Mouse (Mus musculus) midbrain, embryonic 12.5 days (tissue): ENCODE data around the gene Kdelr1. TPM values are rescaled to one million over a fixed set of nuclear protein-coding genes. Genes with fewer than 3 reads are reported as not detected.

Source experiments
- ATAC-seq: fragments of 200-750 bp; cut with Nextera tagmentation; 2 replicates; pipeline ENCODE4 v1.8.0; 2017; ENCODE audit warnings: low read depth, moderate TSS enrichment, moderate library complexity; ENCODE audit not compliant: low FRiP score
- H3K27ac ChIP-seq: fragments of 300-500 bp; sonication (generic); replicated peaks from 2 replicates; pipeline ENCODE4 v1.5.1; 2016; ENCODE audit warnings: mild to moderate bottlenecking
- H3K27me3 ChIP-seq: fragments of 300-500 bp; sonication (generic); 2 replicates; pipeline ENCODE4 v1.6.1; 2016; ENCODE audit warnings: mild to moderate bottlenecking
- H3K36me3 ChIP-seq: fragments of 300-500 bp; sonication (generic); 2 replicates; pipeline ENCODE4 v1.6.1; 2016
- H3K4me1 ChIP-seq: fragments of 300-500 bp; sonication (generic); 2 replicates; pipeline ENCODE4 v1.6.1; 2016
- H3K4me2 ChIP-seq: fragments of 300-500 bp; sonication (generic); replicated peaks from 2 replicates; pipeline ENCODE4 v1.6.1; 2016; ENCODE audit warnings: mild to moderate bottlenecking, moderate library complexity
- H3K4me3 ChIP-seq: fragments of 300-500 bp; sonication (generic); 2 replicates; pipeline ENCODE4 v1.5.1; 2016; ENCODE audit warnings: mild to moderate bottlenecking
- H3K9ac ChIP-seq: fragments of 300-500 bp; sonication (generic); replicated peaks from 2 replicates; pipeline ENCODE4 v1.6.1; 2016; ENCODE audit warnings: mild to moderate bottlenecking, moderate library complexity
- H3K9me3 ChIP-seq: fragments of 300-500 bp; sonication (generic); 2 replicates; pipeline ENCODE4 v1.6.1; 2016; ENCODE audit warnings: mild to moderate bottlenecking
- WGBS: fragments of 180-500 bp; shearing (Covaris S2); methylation state at CpG from one replicate; pipeline ENCODE4 v1.1.7; 2016; 5-methylcytosine and 5-hydroxymethylcytosine counted together
- polyA plus RNA-seq: library from polyadenylated mRNA; unstranded; fragments of >200 nt; fragmentation: Nextera tagmentation; extraction: Ambion mirVana; gene quantifications from 2 replicates; pipeline ENCODE4 v1.2.1, GENCODE M21; 2016

Kdelr1 gene
- polyA plus RNA-seq = 40.6 and 54.6 TPM in 2 replicates

DNA sequence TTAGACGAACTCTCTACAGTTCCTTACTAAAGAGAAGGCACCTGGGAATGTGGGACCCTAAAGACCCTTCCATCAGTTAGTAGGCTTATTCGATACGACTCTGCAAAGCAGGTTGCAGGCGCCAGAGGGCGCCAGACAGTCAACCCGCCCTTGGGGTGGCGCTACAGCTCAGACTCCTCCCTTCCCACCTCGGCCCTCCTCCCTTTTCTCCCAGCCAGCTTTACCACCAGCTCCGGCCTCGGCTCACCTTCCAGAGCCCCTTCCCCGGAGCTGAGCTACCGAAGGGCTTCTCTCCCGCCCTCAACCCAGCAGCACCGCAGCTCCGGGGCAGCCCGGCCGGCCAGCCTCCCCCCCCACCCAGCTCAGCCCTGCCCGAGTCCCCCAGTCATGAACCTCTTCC is at the start of gene Kdelr1:
Gene Kdelr1, plus strand, starts transcription at position 149 of the 400 bp plus-strand sequence.
- peak; percentile 64 for ATAC-seq
- peak within 1 kb of the TSS; percentile 97 for H3K9ac ChIP-seq
- H3K9me3 ChIP-seq = no peaks in the 10 kb centered on the region
- H3K4me1 ChIP-seq = peaks cover 46% of the 10 kb centered on the region
- peak within 1 kb of the TSS; percentile 82 for H3K4me2 ChIP-seq
- WGBS = 1% methylated on average over 12 of the region's 18 CpGs
- peak within 1 kb of the TSS; percentile 70 for H3K4me3 ChIP-seq
- H3K27ac ChIP-seq = peak within 1 kb of the TSS; percentile 84
- peaks cover 34% of the 10 kb centered on the region for H3K36me3 ChIP-seq
- H3K27me3 ChIP-seq = peaks cover 46% of the 10 kb centered on the region

DNA sequence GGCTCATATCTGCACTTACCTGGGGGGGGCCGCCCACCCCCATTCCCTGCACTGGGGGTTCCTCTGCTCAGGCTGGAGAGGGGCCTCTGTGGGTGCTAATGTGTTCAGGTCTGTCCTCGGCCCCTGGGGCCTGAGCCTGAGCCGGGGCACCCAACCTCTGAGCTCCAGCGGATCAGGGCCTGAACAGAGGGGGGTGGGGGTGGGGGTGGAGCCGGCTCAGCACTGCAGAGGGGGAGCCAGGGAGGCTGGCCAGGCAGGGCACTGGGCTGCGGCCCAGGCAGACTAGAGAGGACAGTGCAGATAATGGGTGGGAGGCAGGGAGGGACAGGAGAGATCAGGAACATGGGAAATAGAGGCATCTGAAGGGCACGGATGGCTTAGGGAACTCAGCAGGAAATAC is 48.0 kb upstream of the Kdelr1 start, which contains the start of gene Kcnj14:
Gene Kcnj14, minus strand, starts transcription at position 185 of the 400 bp plus-strand sequence.
- 65% methylated on average over 6 of the region's 7 CpGs for WGBS
- Histone ChIP-seq H3K36me3 (peaks cover 62% of the 10 kb centered on the region), H3K4me1 (peaks cover 3% of the 10 kb centered on the region), H3K4me3 (no peak within 1 kb of the TSS), H3K9ac (0 out of 2 replicates have a peak within 1 kb of the TSS, but pooled peaks have one; percentile 24), H3K27ac (no peak within 1 kb of the TSS), H3K4me2 (no peak within 1 kb of the TSS), H3K27me3 (peaks cover 14% of the 10 kb centered on the region), H3K9me3 (no peaks in the 10 kb centered on the region)
- ATAC-seq = no peak

DNA sequence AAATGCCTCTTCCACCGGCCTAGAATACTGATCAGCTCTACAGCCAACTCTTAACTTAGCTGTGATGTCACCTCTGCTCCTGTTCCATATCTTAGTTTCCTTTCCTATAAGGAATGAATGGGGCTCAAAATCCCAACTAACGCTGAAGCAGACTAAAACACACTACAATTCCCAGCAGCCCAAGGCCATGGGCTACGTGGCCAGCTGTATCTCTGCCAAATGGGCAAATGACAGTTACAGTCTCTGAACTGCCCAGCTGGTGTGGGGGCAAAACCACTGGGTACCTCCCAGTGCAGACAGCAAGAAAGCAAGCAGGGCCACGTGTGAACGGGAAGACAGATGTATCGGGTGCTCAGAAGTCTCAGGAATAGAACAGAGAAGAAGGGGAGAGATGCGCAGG is 45.9 kb upstream of the Kdelr1 start:
- Histone ChIP-seq H3K27ac (no peak overlapping the region), H3K27me3 (peaks cover 6% of the 10 kb centered on the region), H3K36me3 (peaks cover 62% of the 10 kb centered on the region), H3K4me2 (no peak overlapping the region), H3K4me3 (no peak overlapping the region), H3K9me3 (no peaks in the 10 kb centered on the region), H3K4me1 (peaks cover 15% of the 10 kb centered on the region), H3K9ac (no peak overlapping the region)
- no peak for ATAC-seq
- 94% methylated on average over 7 of the region's 7 CpGs for WGBS

DNA sequence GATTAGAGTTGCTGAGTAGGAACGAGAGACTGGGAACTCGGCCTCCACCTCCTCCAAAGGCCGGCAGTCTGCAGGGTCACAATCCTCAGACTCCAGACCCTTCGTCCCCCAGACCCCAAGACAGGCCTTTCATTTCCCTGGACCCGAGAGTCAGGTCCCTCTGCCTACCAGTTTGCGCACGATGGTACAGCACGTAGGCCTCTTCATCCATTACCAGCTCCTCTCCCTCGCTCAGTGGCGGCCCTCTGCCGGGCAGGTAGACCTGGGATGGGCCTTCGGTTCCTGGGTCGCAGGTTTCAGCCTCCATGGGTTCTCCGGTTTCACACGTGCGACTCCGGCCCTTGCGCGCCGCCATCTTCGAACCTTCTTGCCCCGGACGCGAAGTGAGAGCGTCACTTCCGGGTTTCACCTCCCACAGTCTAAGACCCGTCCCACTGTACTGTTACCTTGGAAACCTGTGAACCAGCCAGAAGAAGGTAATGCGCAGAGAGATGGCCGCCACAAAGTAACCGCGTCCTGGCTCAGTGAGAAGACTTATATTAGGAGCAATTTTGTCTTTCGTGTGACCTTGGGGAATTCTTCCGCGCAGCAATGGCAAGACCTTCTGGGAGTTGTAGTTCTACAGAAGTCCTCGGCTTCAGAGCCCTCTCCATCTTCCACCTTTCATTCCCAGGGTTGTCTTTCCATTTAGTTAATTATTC is 42.0 kb upstream of the Kdelr1 start, which contains the start of gene Grwd1:
Gene Grwd1, minus strand, starts transcription at position 518 of the 701 bp plus-strand sequence.
- H3K36me3 ChIP-seq = peaks cover 32% of the 10 kb centered on the region
- peaks cover 32% of the 10 kb centered on the region for H3K4me1 ChIP-seq
- peaks cover 45% of the 10 kb centered on the region for H3K27me3 ChIP-seq
- H3K4me3 ChIP-seq = peak within 1 kb of the TSS; percentile 79
- H3K9me3 ChIP-seq = no peaks in the 10 kb centered on the region
- under 1% methylated on average over 35 of the region's 35 CpGs for WGBS
- H3K9ac ChIP-seq = peak within 1 kb of the TSS; percentile 63
- H3K27ac ChIP-seq = peak within 1 kb of the TSS; percentile 71
- H3K4me2 ChIP-seq = peak within 1 kb of the TSS; percentile 78
- ATAC-seq = peak; percentile 89

DNA sequence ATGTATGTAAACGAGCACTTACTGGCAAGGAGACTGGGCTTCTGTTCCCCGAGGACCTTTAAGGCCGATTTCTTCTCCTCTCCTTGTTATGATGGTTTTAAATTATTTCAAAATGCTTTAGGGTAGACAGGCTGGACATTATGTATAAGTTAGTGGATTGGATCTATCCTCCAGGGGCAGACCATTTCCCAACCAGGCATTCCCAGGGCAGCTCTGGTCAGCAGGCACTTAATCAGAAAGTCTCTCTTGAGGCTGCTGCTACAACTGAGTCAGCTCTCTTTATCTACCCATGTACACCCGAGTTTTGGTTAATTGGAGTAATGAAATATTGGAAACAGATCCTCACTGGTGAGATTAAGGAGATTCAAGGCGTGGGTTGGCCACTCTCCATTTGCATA is 41.4 kb upstream of the Kdelr1 start:
- Histone ChIP-seq H3K36me3 (peaks cover 26% of the 10 kb centered on the region), H3K4me3 (peak overlapping the region; percentile 79), H3K4me2 (peak overlapping the region; percentile 78), H3K9ac (no peak overlapping the region), H3K4me1 (peaks cover 32% of the 10 kb centered on the region), H3K27ac (peak overlapping the region; percentile 71; the same call in 1 of the 2 replicates), H3K27me3 (peaks cover 49% of the 10 kb centered on the region), H3K9me3 (no peaks in the 10 kb centered on the region)
- 18% methylated on average over 5 of the region's 5 CpGs for WGBS
- ATAC-seq = peak; percentile 55; the same call in 1 of the 2 replicates

DNA sequence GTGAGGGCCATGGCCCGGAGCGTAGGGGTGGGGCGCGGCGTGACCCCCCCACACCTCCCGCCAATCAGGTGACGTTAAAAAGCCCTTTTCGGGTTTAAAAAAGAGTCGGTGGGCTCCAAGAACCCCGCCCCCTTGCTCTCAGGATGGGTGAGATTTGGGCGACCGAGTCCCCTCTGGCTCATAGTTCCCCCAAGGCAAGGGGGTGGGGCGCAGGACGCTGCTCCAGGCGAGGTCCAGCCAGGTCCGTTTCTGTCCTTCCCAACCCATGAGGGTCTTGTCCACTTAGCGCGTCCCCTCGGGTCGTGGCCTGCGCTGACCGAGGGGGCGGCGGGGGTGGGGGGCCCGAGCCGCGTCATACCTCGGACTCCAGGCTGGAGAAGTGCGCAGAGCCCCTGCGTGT is 40.1 kb upstream of the Kdelr1 start:
- no peak overlapping the region; the same call in 1 of the 2 replicates for H3K9ac ChIP-seq
- 7% methylated on average over 30 of the region's 30 CpGs for WGBS

DNA sequence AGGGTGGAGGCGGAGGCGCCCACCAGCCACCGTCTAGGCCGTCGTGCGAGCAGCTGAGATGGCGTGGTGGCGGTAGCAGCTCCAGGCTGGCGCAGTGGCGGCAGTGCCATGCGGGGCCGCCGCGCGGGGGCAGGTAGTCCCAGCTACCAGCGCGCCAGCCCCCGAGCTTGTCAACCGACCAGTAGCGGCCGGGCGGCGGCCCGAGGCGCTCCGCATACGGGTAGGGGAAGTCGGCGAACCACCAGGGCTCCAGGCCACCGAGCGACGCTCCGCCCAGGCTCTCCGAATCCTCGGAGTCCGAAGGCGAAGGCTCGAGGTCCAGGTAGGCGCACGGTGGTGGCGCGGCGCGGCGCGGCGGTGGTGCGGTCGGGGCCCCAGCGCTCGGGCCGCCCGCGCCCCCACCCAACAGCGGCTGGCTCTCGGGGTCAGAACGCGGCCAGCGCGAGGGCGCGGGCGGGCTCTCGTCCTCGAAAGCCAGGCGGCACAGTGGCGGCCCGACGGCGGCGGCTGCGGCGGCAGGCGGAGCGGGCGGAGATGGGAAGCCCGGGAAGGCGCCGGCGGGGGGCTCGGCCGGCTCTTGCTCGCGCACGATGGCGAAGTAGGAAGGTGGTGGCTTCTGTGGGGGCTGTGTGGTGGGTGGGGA is 39.3 kb upstream of the Kdelr1 start:
- H3K4me3 ChIP-seq = peak overlapping the region; percentile 33
- H3K36me3 ChIP-seq = peaks cover 5% of the 10 kb centered on the region; the same call in 1 of the 2 replicates
- H3K4me2 ChIP-seq = peak overlapping the region; percentile 41
- no peak for ATAC-seq
- 2% methylated on average over 57 of the region's 86 CpGs for WGBS
- H3K9me3 ChIP-seq = no peaks in the 10 kb centered on the region
- H3K27ac ChIP-seq = no peak overlapping the region
- 0 out of 2 replicates have a peak overlapping the region, but pooled peaks have one; percentile 24 for H3K9ac ChIP-seq
- peaks cover 65% of the 10 kb centered on the region for H3K27me3 ChIP-seq
- H3K4me1 ChIP-seq = peaks cover 32% of the 10 kb centered on the region

More for the DNA sequence above, 40.1 kb upstream of the Kdelr1 start:
- H3K27me3 ChIP-seq = peaks cover 60% of the 10 kb centered on the region
- no peak overlapping the region for H3K27ac ChIP-seq
- peaks cover 32% of the 10 kb centered on the region for H3K4me1 ChIP-seq
- no peak for ATAC-seq
- H3K36me3 ChIP-seq = peaks cover 13% of the 10 kb centered on the region
- H3K4me3 ChIP-seq = peak overlapping the region; percentile 33
- no peaks in the 10 kb centered on the region for H3K9me3 ChIP-seq
- peak overlapping the region; percentile 41; the same call in 1 of the 2 replicates for H3K4me2 ChIP-seq

DNA sequence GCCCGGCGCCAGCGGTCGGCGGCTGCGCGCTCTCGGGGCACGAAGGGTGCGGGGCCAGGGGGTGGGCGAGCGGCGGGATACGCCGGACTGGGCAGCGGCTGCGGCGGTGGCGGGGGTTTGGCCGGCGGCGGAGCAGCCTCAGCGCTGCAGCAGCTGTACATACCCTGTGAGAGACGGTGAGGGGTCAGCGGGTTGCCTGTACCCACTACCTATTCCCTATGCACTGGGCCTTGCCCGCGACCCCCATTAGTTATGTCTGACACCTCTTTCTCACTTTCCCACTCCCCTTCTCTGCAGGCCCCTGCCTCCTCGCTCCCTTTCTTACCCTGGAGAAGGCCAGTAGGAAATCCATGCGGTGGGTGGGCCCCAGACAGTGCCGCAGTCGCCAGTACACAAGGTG is 38.6 kb upstream of the Kdelr1 start:
- 5% methylated on average over 18 of the region's 31 CpGs for WGBS
- no peak for ATAC-seq
- peak overlapping the region; percentile 33 for H3K4me3 ChIP-seq
- H3K4me1 ChIP-seq = peaks cover 32% of the 10 kb centered on the region
- peak overlapping the region; percentile 41 for H3K4me2 ChIP-seq
- H3K36me3 ChIP-seq = no peaks in the 10 kb centered on the region
- H3K9me3 ChIP-seq = no peaks in the 10 kb centered on the region
- no peak overlapping the region for H3K27ac ChIP-seq
- no peak overlapping the region for H3K9ac ChIP-seq
- peaks cover 66% of the 10 kb centered on the region for H3K27me3 ChIP-seq

DNA sequence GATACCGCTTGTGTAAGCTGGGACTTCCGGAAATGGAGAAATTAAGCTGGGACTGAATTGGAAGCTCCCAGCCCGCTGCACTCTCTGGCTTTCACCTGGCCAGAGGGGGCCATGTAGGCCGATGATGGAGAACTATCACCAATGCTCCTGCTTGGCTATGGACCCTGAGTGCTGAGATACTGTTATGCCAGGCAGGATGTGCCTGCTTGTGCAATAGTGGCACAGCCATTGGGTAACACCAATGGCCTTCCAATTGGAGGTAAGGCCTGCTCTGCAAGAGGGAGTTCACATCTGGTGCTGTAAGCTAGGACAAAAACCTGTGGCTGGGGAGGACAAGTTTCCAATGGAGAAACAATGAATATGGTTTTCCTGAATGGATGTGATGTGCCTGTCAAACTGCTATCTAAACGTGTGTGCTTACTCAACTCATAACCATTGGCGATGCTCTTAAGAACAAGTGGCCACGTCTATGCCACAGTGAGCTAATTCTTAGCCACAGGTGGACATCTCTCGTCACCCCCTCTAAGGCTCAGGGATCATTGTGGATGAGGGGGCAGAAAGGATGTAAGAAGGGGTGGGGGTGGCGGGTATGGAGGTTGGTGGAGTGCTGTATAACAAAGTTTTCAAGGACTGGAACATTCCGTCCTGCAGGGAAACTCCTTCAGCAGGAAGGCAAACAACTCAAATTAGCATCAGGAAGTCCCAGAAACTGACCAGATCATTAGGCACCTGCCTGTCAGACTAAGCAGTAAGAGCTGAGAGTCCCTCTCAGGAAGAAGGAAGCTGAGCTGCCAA is 29.4 kb upstream of the Kdelr1 start:
- 0 out of 2 replicates have a peak, but pooled peaks cover 2% of the 10 kb centered on the region for H3K4me1 ChIP-seq
- H3K4me2 ChIP-seq = no peak overlapping the region
- no peak overlapping the region for H3K27ac ChIP-seq
- H3K36me3 ChIP-seq = no peaks in the 10 kb centered on the region
- 85% methylated on average over 10 of the region's 10 CpGs for WGBS
- ATAC-seq = no peak
- no peak overlapping the region for H3K9ac ChIP-seq
- peaks cover 31% of the 10 kb centered on the region; the same call in 1 of the 2 replicates for H3K27me3 ChIP-seq
- no peak overlapping the region for H3K4me3 ChIP-seq
- no peaks in the 10 kb centered on the region for H3K9me3 ChIP-seq

DNA sequence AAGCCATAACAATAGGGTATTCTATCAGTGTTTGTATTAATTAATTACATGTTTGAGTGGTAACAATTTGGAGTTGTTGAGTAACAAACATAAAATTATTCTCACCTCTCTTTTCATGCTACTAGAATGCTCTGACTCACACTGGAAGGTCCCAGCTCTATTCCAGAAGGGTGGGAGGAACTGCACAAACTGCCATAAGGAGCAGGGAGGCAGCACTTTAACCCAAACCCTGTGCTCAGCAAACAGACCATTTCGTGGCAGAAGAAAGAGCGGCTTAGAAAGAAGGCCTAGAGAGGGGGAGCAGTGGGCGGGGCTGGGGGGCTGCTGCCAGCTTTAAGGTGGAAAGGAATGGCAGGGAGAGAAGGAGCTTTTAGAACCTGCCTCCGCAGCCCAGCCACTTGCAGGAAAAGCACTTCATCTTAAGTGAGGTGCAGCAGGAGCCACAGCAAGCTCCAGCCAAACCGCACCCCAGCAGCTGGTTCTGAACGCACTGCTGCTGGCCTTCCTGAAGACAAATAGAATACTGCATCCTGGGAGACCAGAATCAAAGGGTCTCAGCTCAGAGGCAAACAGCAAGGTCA is 24.0 kb upstream of the Kdelr1 start:
- H3K4me2 ChIP-seq = no peak overlapping the region
- no peak overlapping the region for H3K4me3 ChIP-seq
- H3K9me3 ChIP-seq = no peaks in the 10 kb centered on the region
- no peak overlapping the region for H3K27ac ChIP-seq
- H3K4me1 ChIP-seq = peaks cover 6% of the 10 kb centered on the region
- ATAC-seq = no peak
- H3K36me3 ChIP-seq = no peaks in the 10 kb centered on the region
- H3K27me3 ChIP-seq = peaks cover 4% of the 10 kb centered on the region; the same call in 1 of the 2 replicates
- 3% methylated on average over 6 of the region's 6 CpGs for WGBS
- no peak overlapping the region for H3K9ac ChIP-seq

DNA sequence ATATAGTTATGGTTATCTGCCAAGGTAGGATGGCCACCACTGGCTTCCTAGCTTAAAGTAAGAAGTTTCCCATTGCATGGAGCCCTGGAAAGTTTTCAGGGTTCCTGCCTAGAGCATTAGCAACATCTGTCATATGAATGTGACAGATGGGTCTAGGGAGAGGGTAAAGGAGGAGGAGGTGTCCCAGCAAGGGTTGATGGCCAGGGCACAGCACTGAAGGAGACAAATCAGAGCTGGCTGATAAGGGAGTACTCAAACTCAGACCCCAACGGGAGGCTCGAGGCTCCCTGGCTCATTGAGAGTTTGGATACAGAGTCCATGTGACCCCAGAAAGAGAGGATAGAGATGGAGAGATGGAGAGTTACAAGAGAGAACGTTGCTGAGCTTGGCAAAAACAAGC is 21.9 kb upstream of the Kdelr1 start:
- 84% methylated on average over 3 of the region's 3 CpGs for WGBS
- Histone ChIP-seq H3K36me3 (no peaks in the 10 kb centered on the region), H3K4me2 (no peak overlapping the region), H3K9ac (no peak overlapping the region), H3K4me3 (no peak overlapping the region), H3K27ac (no peak overlapping the region), H3K9me3 (no peaks in the 10 kb centered on the region), H3K27me3 (peaks cover 4% of the 10 kb centered on the region; the same call in 1 of the 2 replicates), H3K4me1 (peaks cover 6% of the 10 kb centered on the region)
- ATAC-seq = no peak
